Mouse (Mus musculus) heart, embryonic 14.5 days (tissue): ENCODE data around the gene Fdxr. TPM values are rescaled to one million over a fixed set of nuclear protein-coding genes. Genes with fewer than 3 reads are reported as not detected.
A peak's percentile ranks its signal among the peaks of the same experiment; 100 is the strongest.

Source experiments
- ATAC-seq: fragments of 200-750 bp; cut with Nextera tagmentation; 2 replicates; pipeline ENCODE4 v1.8.0; 2017; ENCODE audit warnings: low read depth, moderate TSS enrichment; ENCODE audit not compliant: insufficient number of reproducible peaks, insufficient read depth, low FRiP score
- H3K27ac ChIP-seq, 2 experiments: fragments of 200-500 bp in 1 of 2; fragments of 300-500 bp in 1 of 2; sonication (generic) in 1 of 2; replicated peaks in 1 of 2; 2 replicates each; pipeline ENCODE4 v1.5.1; 2012 to 2014; ENCODE audit warnings: low read depth in 2 of 2, low read length in 2 of 2, control low read depth in 1 of 2, mild to moderate bottlenecking in 1 of 2, mixed read lengths in 1 of 2; ENCODE audit not compliant: control insufficient read depth in 1 of 2, insufficient read depth in 1 of 2
- H3K27me3 ChIP-seq: fragments of 300-500 bp; sonication (generic); 2 replicates; pipeline ENCODE4 v1.6.1; 2014; ENCODE audit warnings: mild to moderate bottlenecking, low read length, control low read depth; ENCODE audit not compliant: control insufficient read depth, insufficient read depth
- H3K36me3 ChIP-seq: fragments of 300-500 bp; sonication (generic); 2 replicates; pipeline ENCODE4 v1.6.1; 2014; ENCODE audit warnings: mild to moderate bottlenecking, control low read depth, low read length, mixed read lengths; ENCODE audit not compliant: control insufficient read depth, insufficient read depth
- H3K4me1 ChIP-seq, 2 experiments: fragments of 200-500 bp in 1 of 2; fragments of 300-500 bp in 1 of 2; sonication (generic) in 1 of 2; 2 replicates each; pipeline ENCODE4 v1.6.1; 2012 to 2014; ENCODE audit warnings: low read length in 2 of 2, control low read depth in 1 of 2, mixed read lengths in 1 of 2; ENCODE audit not compliant: control insufficient read depth in 2 of 2, insufficient read depth in 2 of 2
- H3K4me2 ChIP-seq: fragments of 300-500 bp; sonication (generic); 2 replicates; pipeline ENCODE4 v1.6.1; 2014; ENCODE audit warnings: mild to moderate bottlenecking, low read length
- H3K4me3 ChIP-seq, 2 experiments: fragments of 200-500 bp in 1 of 2; fragments of 300-500 bp in 1 of 2; sonication (generic) in 1 of 2; 2 replicates each; pipeline ENCODE4 v1.5.1; 2012 to 2014; ENCODE audit warnings: low read length in 2 of 2, mild to moderate bottlenecking in 2 of 2, control low read depth in 1 of 2, low read depth in 1 of 2, moderate library complexity in 1 of 2; ENCODE audit not compliant: control insufficient read depth in 1 of 2, insufficient read depth in 1 of 2
- H3K9ac ChIP-seq: fragments of 300-500 bp; sonication (generic); 2 replicates; pipeline ENCODE4 v1.6.1; 2014; ENCODE audit warnings: mild to moderate bottlenecking, low read length
- H3K9me3 ChIP-seq: fragments of 300-500 bp; sonication (generic); 2 replicates; pipeline ENCODE4 v1.6.1; 2016; ENCODE audit warnings: low read length, control low read depth; ENCODE audit not compliant: control insufficient read depth
- WGBS: fragments of 180-500 bp; shearing (Covaris S2); extraction: QIAGEN DNeasy Blood & Tissue Kit; methylation state at CpG from one replicate; pipeline ENCODE4 v1.1.7; 2014; 5-methylcytosine and 5-hydroxymethylcytosine counted together
- polyA plus RNA-seq: library from polyadenylated mRNA; unstranded; fragments of >200 nt; fragmentation: Nextera tagmentation; extraction: Ambion mirVana; gene quantifications from 2 replicates; pipeline ENCODE4 v1.2.1, GENCODE M21; 2014

Fdxr gene
- polyA plus RNA-seq, 1 experiment from 2014 or later, result 9.3 TPM

GRCm38 (mm10) chr11:115288305-115288704, 11.5 kb upstream of the Fdxr start:
- Histone ChIP-seq H3K9ac (no peak overlapping the region), H3K4me1 (peaks cover 15% of the 10 kb centered on the region in 2 experiments), H3K27ac (no peak overlapping the region), H3K27me3 (no peaks in the 10 kb centered on the region), H3K36me3 (no peaks in the 10 kb centered on the region), H3K9me3 (no peaks in the 10 kb centered on the region), H3K4me3 (no peak overlapping the region), H3K4me2 (no peak overlapping the region)
- 78% methylated on average over 2 of the region's 2 CpGs for WGBS
- no peak for ATAC-seq

DNA sequence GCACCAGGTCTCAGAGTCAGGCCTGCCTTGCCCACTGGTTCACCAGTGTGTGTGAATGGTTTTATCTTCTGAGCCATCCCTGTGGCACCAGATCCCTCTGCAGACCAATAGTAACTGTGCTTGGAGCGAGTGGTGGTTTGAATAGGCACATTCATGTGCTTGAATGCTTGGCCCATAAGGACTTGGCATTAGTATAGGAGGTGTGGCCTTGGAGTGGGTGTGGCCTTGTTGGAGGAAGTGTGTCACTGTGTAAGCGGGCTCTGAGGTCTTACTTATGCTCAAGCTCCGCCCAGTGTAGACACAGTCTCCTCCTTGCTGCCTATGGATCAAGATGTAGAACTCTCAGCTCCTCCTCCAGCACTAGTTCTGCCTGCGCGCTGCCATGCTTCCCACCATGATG, 10.5 kb upstream of the Fdxr start:
- Histone ChIP-seq H3K4me1 (peaks cover 7 to 11% of the 10 kb centered on the region in 2 experiments), H3K4me2 (no peak overlapping the region), H3K36me3 (no peaks in the 10 kb centered on the region), H3K27me3 (no peaks in the 10 kb centered on the region), H3K9me3 (no peaks in the 10 kb centered on the region), H3K4me3 (no peak overlapping the region), H3K9ac (no peak overlapping the region), H3K27ac (no peak overlapping the region)
- ATAC-seq, result no peak
- 85% methylated on average over 5 of the region's 5 CpGs for WGBS

GRCm38 (mm10) chr11:115286201-115286993, 9.5 kb upstream of the Fdxr start:
- Histone ChIP-seq H3K27me3 (no peaks in the 10 kb centered on the region), H3K9me3 (no peaks in the 10 kb centered on the region), H3K9ac (no peak overlapping the region), H3K4me2 (no peak overlapping the region), H3K27ac (no peak overlapping the region), H3K36me3 (no peaks in the 10 kb centered on the region), H3K4me1 (peaks cover 6 to 9% of the 10 kb centered on the region in 2 experiments; a peak in 3 of 4 replicates), H3K4me3 (no peak overlapping the region)
- no peak for ATAC-seq
- WGBS, result 70% methylated on average over 19 of the region's 19 CpGs

DNA sequence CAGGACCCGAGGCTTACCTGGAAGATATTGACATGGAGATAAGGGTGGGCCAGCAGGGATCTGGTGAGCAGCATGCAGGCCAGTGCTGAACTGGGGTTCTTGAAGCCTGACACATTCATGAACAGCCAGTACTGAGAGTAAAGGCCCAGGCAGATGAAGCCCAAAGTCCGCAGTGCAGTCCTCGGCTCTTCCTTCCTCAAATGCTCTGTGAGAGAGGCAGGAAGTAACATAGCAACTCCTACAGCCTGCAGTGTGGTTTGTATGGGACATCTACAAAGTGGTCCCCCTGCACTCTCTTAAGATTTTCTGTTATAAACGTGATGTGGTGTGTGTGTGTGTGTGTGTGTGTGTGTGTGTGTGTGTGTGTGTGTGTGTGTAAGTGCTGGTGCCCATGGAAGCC, 8.4 kb upstream of the Fdxr start:
- WGBS, result 51% methylated on average over 4 of the region's 4 CpGs
- no peaks in the 10 kb centered on the region for H3K36me3 ChIP-seq
- ATAC-seq, result no peak

GRCm38 (mm10) chr11:115283891-115284620, 7.2 kb upstream of the Fdxr start:
- Histone ChIP-seq H3K27ac (no peak overlapping the region), H3K4me1 (peaks cover 0 to 5% of the 10 kb centered on the region in 2 experiments; a peak in 2 of 4 replicates), H3K9ac (no peak overlapping the region), H3K36me3 (no peaks in the 10 kb centered on the region), H3K9me3 (no peaks in the 10 kb centered on the region), H3K4me2 (no peak overlapping the region), H3K4me3 (no peak overlapping the region), H3K27me3 (no peaks in the 10 kb centered on the region)
- WGBS, result 81% methylated on average over 12 of the region's 12 CpGs
- ATAC-seq, result no peak

More for the DNA sequence above, 8.4 kb upstream of the Fdxr start:
- Histone ChIP-seq H3K9ac (no peak overlapping the region), H3K4me2 (no peak overlapping the region), H3K4me1 (peaks cover 0 to 5% of the 10 kb centered on the region in 2 experiments; a peak in 2 of 4 replicates), H3K9me3 (no peaks in the 10 kb centered on the region), H3K27ac (no peak overlapping the region), H3K27me3 (no peaks in the 10 kb centered on the region), H3K4me3 (no peak overlapping the region)

GRCm38 (mm10) chr11:115283486-115283765, 6.6 kb upstream of the Fdxr start:
- 65% methylated on average over 9 of the region's 9 CpGs for WGBS
- ATAC-seq, result no peak
- Histone ChIP-seq H3K36me3 (no peaks in the 10 kb centered on the region), H3K9me3 (no peaks in the 10 kb centered on the region), H3K27me3 (no peaks in the 10 kb centered on the region), H3K9ac (no peak overlapping the region), H3K27ac (no peak overlapping the region), H3K4me2 (no peak overlapping the region), H3K4me3 (no peak overlapping the region), H3K4me1 (peaks cover 0 to 5% of the 10 kb centered on the region in 2 experiments; a peak in 2 of 4 replicates)

DNA sequence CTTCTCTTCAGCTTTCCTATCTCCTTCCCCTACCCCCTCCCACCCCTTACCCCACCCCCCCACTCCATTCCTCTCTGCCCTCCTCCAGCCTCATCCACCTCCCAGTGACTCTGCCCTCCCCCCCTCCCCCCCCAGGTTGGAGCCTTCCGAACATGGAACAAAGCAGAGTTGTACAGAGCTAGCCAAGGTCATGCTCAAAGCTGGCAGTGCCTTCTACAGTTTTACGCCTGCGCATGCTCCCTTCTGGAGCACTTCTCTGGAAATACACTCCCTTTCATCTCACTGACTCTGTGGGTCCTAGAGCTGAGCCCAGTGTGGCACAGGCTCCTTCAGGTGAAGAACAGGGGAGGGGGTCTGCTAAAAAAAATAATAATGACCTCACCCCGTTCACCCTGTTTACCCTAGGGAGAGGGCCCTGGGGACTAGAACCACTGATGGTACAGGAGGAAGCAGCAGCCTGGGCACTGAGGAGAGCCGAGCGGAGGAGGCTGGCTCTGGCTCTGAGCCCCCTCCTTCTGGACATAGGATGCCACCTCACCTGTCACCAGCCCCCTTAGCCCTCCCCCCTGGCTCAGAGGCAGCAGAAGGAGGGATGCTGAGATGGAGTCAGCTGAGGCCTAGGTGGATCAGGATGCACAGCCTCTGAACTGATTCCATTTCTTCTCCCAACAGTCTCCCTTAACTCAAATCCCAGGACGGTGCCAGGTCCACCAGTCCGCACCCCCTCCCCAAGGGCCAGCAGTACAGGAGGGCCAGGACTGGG, 6.1 kb upstream of the Fdxr start:
- ATAC-seq, result 0 out of 2 replicates have a peak, but pooled peaks have one; percentile 2
- Histone ChIP-seq H3K9ac (no peak overlapping the region), H3K27ac (no peak overlapping the region), H3K4me2 (no peak overlapping the region), H3K36me3 (no peaks in the 10 kb centered on the region), H3K4me1 (peaks cover 4 to 5% of the 10 kb centered on the region in 2 experiments; a peak in 3 of 4 replicates), H3K4me3 (no peak overlapping the region), H3K9me3 (no peaks in the 10 kb centered on the region), H3K27me3 (no peaks in the 10 kb centered on the region)
- WGBS, result 71% methylated on average over 8 of the region's 8 CpGs
